In the genomic region with DNA sequence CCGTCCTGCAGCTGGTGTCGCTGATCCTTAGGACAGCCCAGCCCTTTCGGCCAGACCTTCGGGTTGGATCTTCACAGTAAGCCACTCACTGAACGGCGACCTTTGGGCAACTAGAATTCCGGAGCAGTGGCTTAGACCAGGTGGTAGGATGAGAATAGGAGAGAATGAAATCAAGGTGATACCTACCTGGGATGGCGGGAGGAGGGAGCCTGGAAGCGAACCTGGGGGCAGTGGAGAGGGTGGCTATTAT, we compare ENCODE assay signal across 8 mouse cellular contexts. TPM values are rescaled to one million over a fixed set of nuclear protein-coding genes. Genes with fewer than 3 reads are reported as not detected.
DNase-seq lines count a peak whose midpoint lies in the region; ATAC-seq lines count a peak whose summit lies in the region.

No protein-coding gene starts in this region.

- H3K27ac ChIP-seq in embryonic facial prominence, embryonic 11.5 days (replicated peaks; ENCODE audit: low read depth, low read length): no peak overlapping the region
- H3K27ac ChIP-seq in intestine, embryonic 14.5 days (ENCODE audit: low read depth): no peak overlapping the region
- no peak overlapping the region for H3K27ac ChIP-seq in midbrain, embryonic 15.5 days

- DNase-seq in kidney, adult 9 months: peak; percentile 10
- DNase-seq in kidney, postnatal 10 days: no peak
- peak; percentile 21 for DNase-seq in embryonic facial prominence, embryonic 11.5 days (ENCODE audit: low spot score)
- DNase-seq in intestine, embryonic 14.5 days (ENCODE audit: low spot score): no peak
- DNase-seq in gastrocnemius, postnatal 4 days (ENCODE audit: low spot score in 2 of 2): no peak
- DNase-seq in layer of hippocampus, postnatal 14 days (ENCODE audit: low spot score in 2 of 2): no peak
- DNase-seq in urinary bladder, adult 18-20 months (ENCODE audit: low spot score in 2 of 2): no peak

- peak overlapping the region; percentile 60 for H3K4me3 ChIP-seq in embryonic facial prominence, embryonic 11.5 days (ENCODE audit: low read depth, low read length)
- peak overlapping the region; percentile 67 for H3K4me3 ChIP-seq in intestine, embryonic 14.5 days (ENCODE audit: low read depth, low read length)
- peak overlapping the region; percentile 64 for H3K4me3 ChIP-seq in midbrain, embryonic 15.5 days

- H3K4me2 ChIP-seq in embryonic facial prominence, embryonic 11.5 days (ENCODE audit: low read depth, low read length): peak overlapping the region; percentile 84
- H3K4me2 ChIP-seq in intestine, embryonic 14.5 days (ENCODE audit: low read length): peak overlapping the region; percentile 96
- peak overlapping the region; percentile 97 for H3K4me2 ChIP-seq in midbrain, embryonic 15.5 days

- 2% methylated on average over 9 of the region's 9 CpGs for WGBS in embryonic facial prominence, embryonic 11.5 days
- 2% methylated on average over 9 of the region's 9 CpGs for WGBS in intestine, embryonic 14.5 days
- 0% methylated on average over 9 of the region's 9 CpGs for whole genome bisulfite sequencing in midbrain, embryonic 15.5 days

- H3K9me3 ChIP-seq in embryonic facial prominence, embryonic 11.5 days (replicated peaks; ENCODE audit: control insufficient read depth, low read length): no peaks in the 10 kb centered on the region
- no peaks in the 10 kb centered on the region for H3K9me3 ChIP-seq in intestine, embryonic 14.5 days (ENCODE audit: control insufficient read depth, low read length)
- no peaks in the 10 kb centered on the region for H3K9me3 ChIP-seq in midbrain, embryonic 15.5 days

- no peaks in the 10 kb centered on the region for H3K36me3 ChIP-seq in embryonic facial prominence, embryonic 11.5 days (replicated peaks; ENCODE audit: control insufficient read depth, insufficient read depth, low read depth, low read length)
- no peaks in the 10 kb centered on the region for H3K36me3 ChIP-seq in intestine, embryonic 14.5 days (ENCODE audit: control insufficient read depth, insufficient read depth, low read length)
- H3K36me3 ChIP-seq in midbrain, embryonic 15.5 days (replicated peaks): no peaks in the 10 kb centered on the region

- H3K27me3 ChIP-seq in embryonic facial prominence, embryonic 11.5 days (ENCODE audit: control insufficient read depth, insufficient read depth, low read length): peaks cover 3% of the 10 kb centered on the region; the same call in 1 of the 2 replicates
- peaks cover 37% of the 10 kb centered on the region for H3K27me3 ChIP-seq in intestine, embryonic 14.5 days (replicated peaks; ENCODE audit: control insufficient read depth, insufficient read depth, low read length)
- H3K27me3 ChIP-seq in midbrain, embryonic 15.5 days (replicated peaks): peaks cover 27% of the 10 kb centered on the region

- ATAC-seq in embryonic facial prominence, embryonic 11.5 days (replicated peaks; ENCODE audit: insufficient number of reproducible peaks, low FRiP score, low TSS enrichment, low read depth): 0 out of 2 replicates have a peak, but pooled peaks have one; percentile 36
- no peak for ATAC-seq in intestine, embryonic 14.5 days (replicated peaks; ENCODE audit: low FRiP score, low TSS enrichment, low read depth)
- peak; percentile 20; the same call in 1 of the 2 replicates for ATAC-seq in midbrain, embryonic 15.5 days (replicated peaks)

- H3K4me1 ChIP-seq in embryonic facial prominence, embryonic 11.5 days (ENCODE audit: control insufficient read depth, insufficient read depth, low read length): no peaks in the 10 kb centered on the region
- H3K4me1 ChIP-seq in intestine, embryonic 14.5 days (replicated peaks; ENCODE audit: control insufficient read depth, insufficient read depth, low read length): peaks cover 4% of the 10 kb centered on the region; the same call in 1 of the 2 replicates
- H3K4me1 ChIP-seq in midbrain, embryonic 15.5 days: peaks cover 17% of the 10 kb centered on the region; the same call in 1 of the 2 replicates

- no peak overlapping the region for H3K9ac ChIP-seq in embryonic facial prominence, embryonic 11.5 days (replicated peaks; ENCODE audit: low read length)
- peak overlapping the region; percentile 58; the same call in 1 of the 2 replicates for H3K9ac ChIP-seq in intestine, embryonic 14.5 days (ENCODE audit: low read length)
- H3K9ac ChIP-seq in midbrain, embryonic 15.5 days: no peak overlapping the region

RNA-seq across cellular contexts. Expression of a gene that starts 0.9 kb away (rescaled TPM):
- 0.34 and 0.98 TPM in 2 replicates for polyA plus RNA-seq in embryonic facial prominence, embryonic 11.5 days (2014; fragmentation: Nextera tagmentation; extraction: Ambion mirVana)
- 0.22 and 0.40 TPM in 2 replicates for polyA plus RNA-seq in intestine, embryonic 14.5 days (2014; fragmentation: Nextera tagmentation; extraction: Ambion mirVana)
- polyA plus RNA-seq in midbrain, embryonic 15.5 days (2015; fragmentation: Nextera tagmentation; extraction: Ambion mirVana): 1.4 and 1.8 TPM in 2 replicates
- total RNA-seq in gastrocnemius, postnatal 4 days (2021): under 1 TPM; 0.25 to 0.41 TPM
- total RNA-seq in layer of hippocampus, postnatal 14 days (2021): under 1 TPM; 0.52 to 0.60 TPM

RNA-seq across cellular contexts. Expression of a gene that starts 34.1 kb away (rescaled TPM):
- 245 and 266 TPM in 2 replicates for polyA plus RNA-seq in embryonic facial prominence, embryonic 11.5 days (2014; fragmentation: Nextera tagmentation; extraction: Ambion mirVana)
- polyA plus RNA-seq in intestine, embryonic 14.5 days (2014; fragmentation: Nextera tagmentation; extraction: Ambion mirVana): 205 and 207 TPM in 2 replicates
- polyA plus RNA-seq in midbrain, embryonic 15.5 days (2015; fragmentation: Nextera tagmentation; extraction: Ambion mirVana): 217 and 222 TPM in 2 replicates
- 100 to 1,000 TPM; 102 to 104 TPM for total RNA-seq in gastrocnemius, postnatal 4 days (2021)
- 100 to 1,000 TPM; 147 to 157 TPM for total RNA-seq in layer of hippocampus, postnatal 14 days (2021)

RNA-seq across cellular contexts. Expression of a gene that starts 34.3 kb away (rescaled TPM):
- 61.9 and 62.0 TPM in 2 replicates for polyA plus RNA-seq in embryonic facial prominence, embryonic 11.5 days (2014; fragmentation: Nextera tagmentation; extraction: Ambion mirVana)
- 40.8 and 47.3 TPM in 2 replicates for polyA plus RNA-seq in intestine, embryonic 14.5 days (2014; fragmentation: Nextera tagmentation; extraction: Ambion mirVana)
- 61.5 and 64.2 TPM in 2 replicates for polyA plus RNA-seq in midbrain, embryonic 15.5 days (2015; fragmentation: Nextera tagmentation; extraction: Ambion mirVana)
- 10 to 100 TPM; 18.1 to 20.7 TPM for total RNA-seq in gastrocnemius, postnatal 4 days (2021)
- total RNA-seq in layer of hippocampus, postnatal 14 days (2021): 10 to 100 TPM; 57.5 to 66.0 TPM

Comparison
In these comparisons a context has a peak if more than half of its experiments do, and no peak if none do; other contexts are left out.
1. DNase-seq: peak in kidney, adult 9 months (single experiment) and embryonic facial prominence, embryonic 11.5 days (single experiment); none in kidney, postnatal 10 days (single experiment), intestine, embryonic 14.5 days (single experiment), gastrocnemius, postnatal 4 days (0 of 2), layer of hippocampus, postnatal 14 days (0 of 2) and urinary bladder, adult 18-20 months (0 of 2).
2. Peak in every context shown above with its lines, with median percentiles within 50 percentile points of each other: H3K4me2 ChIP-seq and H3K4me3 ChIP-seq.